Mouse (Mus musculus) MEL (cell line): ENCODE measurements around the gene Gm9945. TPM values are rescaled to one million over a fixed set of nuclear protein-coding genes. Genes with fewer than 3 reads are reported as not detected.

ENCODE experiments used
- DNase-seq: peaks from one replicate; pipeline ENCODE4 v3.0.0; 2011; ENCODE audit warnings: low read depth, low spot score
- H3K27ac ChIP-seq: 2 replicates; pipeline ENCODE4 v1.5.1; 2012; ENCODE audit warnings: low read depth, mild to moderate bottlenecking, control low read depth, low read length, moderate library complexity; ENCODE audit not compliant: control insufficient read depth
- H3K27me3 ChIP-seq, 2 experiments: fragments of 150-350 bp in 1 of 2; sonication (generic) in 1 of 2; 2 replicates each; pipeline ENCODE4 v1.6.1; 2012; ENCODE audit warnings: low read length in 2 of 2, mild to moderate bottlenecking in 2 of 2, improper control_type of control experiment in 1 of 2, moderate library complexity in 1 of 2; ENCODE audit not compliant: insufficient read depth in 2 of 2, control insufficient read depth in 1 of 2
- H3K36me3 ChIP-seq, 2 experiments: 2 replicates each; pipeline ENCODE4 v1.6.1; 2012 to 2014; ENCODE audit warnings: low read length in 2 of 2, improper control_type of control experiment in 1 of 2, inconsistent platforms in 1 of 2, mild to moderate bottlenecking in 1 of 2; ENCODE audit not compliant: insufficient read depth in 2 of 2, control insufficient read depth in 1 of 2
- H3K4me1 ChIP-seq, 2 experiments: fragments of 150-350 bp in 1 of 2; sonication (generic) in 1 of 2; 2 replicates each; pipeline ENCODE4 v1.6.1; 2012; ENCODE audit warnings: low read length in 2 of 2, improper control_type of control experiment in 1 of 2, mild to moderate bottlenecking in 1 of 2; ENCODE audit not compliant: insufficient read depth in 2 of 2, control insufficient read depth in 1 of 2
- H3K4me3 ChIP-seq, 2 experiments: fragments of 150-350 bp in 1 of 2; sonication (generic) in 1 of 2; 2 replicates each; pipeline ENCODE4 v1.5.1; 2012; ENCODE audit warnings: low read depth in 2 of 2, low read length in 2 of 2, mild to moderate bottlenecking in 2 of 2, moderate library complexity in 2 of 2, control low read depth in 1 of 2, improper control_type of control experiment in 1 of 2; ENCODE audit not compliant: control insufficient read depth in 1 of 2, insufficient read depth in 1 of 2
- H3K79me2 ChIP-seq: 2 replicates; pipeline ENCODE4 v1.6.1; 2012; ENCODE audit warnings: mild to moderate bottlenecking, low read length, moderate library complexity; ENCODE audit not compliant: control insufficient read depth, poor library complexity, insufficient read depth
- H3K9ac ChIP-seq: 2 replicates; pipeline ENCODE4 v1.6.1; 2012; ENCODE audit warnings: low read depth, mild to moderate bottlenecking, control low read depth, low read length, moderate library complexity; ENCODE audit not compliant: control insufficient read depth, poor library complexity, severe bottlenecking
- H3K9me3 ChIP-seq: fragments of 150-350 bp; sonication (generic); replicated peaks from 2 replicates; pipeline ENCODE4 v1.6.1; 2012; ENCODE audit warnings: mild to moderate bottlenecking, low read length, improper control_type of control experiment, moderate library complexity; ENCODE audit not compliant: insufficient read depth
- CHD1 ChIP-seq: IDR thresholded peaks from 2 replicates; pipeline ENCODE4 v1.6.1; 2012; ENCODE audit warnings: low read depth, mild to moderate bottlenecking, inconsistent platforms, low read length, improper control_type of control experiment
- CHD2 ChIP-seq: IDR thresholded peaks from 2 replicates; pipeline ENCODE4 v1.6.1; 2011; ENCODE audit warnings: low read length, improper control_type of control experiment
- CTCF ChIP-seq, 3 experiments: IDR thresholded peaks in 2 of 3; conservative IDR thresholded peaks in 1 of 3; 2 replicates each; pipeline ENCODE4 v1.5.1; 2011 to 2012; ENCODE audit warnings: low read length in 3 of 3, low read depth in 2 of 3, mild to moderate bottlenecking in 2 of 3, improper control_type of control experiment in 1 of 3, inconsistent platforms in 1 of 3, mixed read lengths in 1 of 3, moderate library complexity in 1 of 3; ENCODE audit not compliant: control insufficient read depth in 1 of 3, insufficient read depth in 1 of 3, poor library complexity in 1 of 3, severe bottlenecking in 1 of 3
- ELF1 ChIP-seq: IDR thresholded peaks from 2 replicates; pipeline ENCODE4 v1.6.1; 2014; ENCODE audit warnings: low read depth, mild to moderate bottlenecking, inconsistent platforms, low read length, improper control_type of control experiment, moderate library complexity
- GABPA ChIP-seq: IDR thresholded peaks from 2 replicates; pipeline ENCODE4 v1.6.1; 2012; ENCODE audit warnings: low read depth, mild to moderate bottlenecking, inconsistent platforms, low read length, improper control_type of control experiment, moderate library complexity
- GATA1 ChIP-seq: IDR thresholded peaks from 2 replicates; pipeline ENCODE4 v1.6.1; 2011; ENCODE audit warnings: low read depth, low read length, improper control_type of control experiment
- HCFC1 ChIP-seq: IDR thresholded peaks from 2 replicates; pipeline ENCODE4 v1.6.1; 2012; ENCODE audit warnings: low read depth, mild to moderate bottlenecking, inconsistent platforms, low read length, improper control_type of control experiment, moderate library complexity
- KAT2A ChIP-seq: conservative IDR thresholded peaks from 2 replicates; pipeline ENCODE4 v1.6.1; 2012; ENCODE audit warnings: low read depth, low read length, improper control_type of control experiment, inconsistent platforms
- MAFK ChIP-seq: IDR thresholded peaks from 2 replicates; pipeline ENCODE4 v1.6.1; 2011; ENCODE audit warnings: low read depth, mild to moderate bottlenecking, low read length, improper control_type of control experiment, borderline replicate concordance
- MXI1 ChIP-seq: IDR thresholded peaks from 2 replicates; pipeline ENCODE4 v1.6.1; 2011; ENCODE audit warnings: mild to moderate bottlenecking, low read depth, low read length, improper control_type of control experiment
- MYB ChIP-seq: IDR thresholded peaks from 2 replicates; pipeline ENCODE4 v1.6.1; 2011; ENCODE audit warnings: mild to moderate bottlenecking, low read depth, low read length, improper control_type of control experiment
- MYC ChIP-seq: IDR thresholded peaks from 2 replicates; pipeline ENCODE4 v1.6.1; 2011; ENCODE audit warnings: low read depth, mild to moderate bottlenecking, low read length, improper control_type of control experiment, moderate library complexity
- NELFE ChIP-seq: IDR thresholded peaks from 2 replicates; pipeline ENCODE4 v1.6.1; 2011; ENCODE audit warnings: low read depth, low read length, improper control_type of control experiment
- POLR2AphosphoS5 ChIP-seq: IDR thresholded peaks from 2 replicates; pipeline ENCODE4 v1.6.1; 2012; ENCODE audit warnings: low read depth, borderline replicate concordance, mild to moderate bottlenecking, inconsistent platforms, low read length, moderate library complexity, mixed read lengths
- RAD21 ChIP-seq: IDR thresholded peaks from 2 replicates; pipeline ENCODE4 v1.6.1; 2011; ENCODE audit warnings: mild to moderate bottlenecking, low read depth, low read length, improper control_type of control experiment
- RCOR1 ChIP-seq: IDR thresholded peaks from 2 replicates; pipeline ENCODE4 v1.6.1; 2012; ENCODE audit warnings: low read depth, mild to moderate bottlenecking, inconsistent platforms, low read length, improper control_type of control experiment
- SIN3A ChIP-seq: IDR thresholded peaks from 2 replicates; pipeline ENCODE4 v1.6.1; 2012; ENCODE audit warnings: low read length, improper control_type of control experiment, inconsistent platforms
- SMC3 ChIP-seq: IDR thresholded peaks from 2 replicates; pipeline ENCODE4 v1.6.1; 2011; ENCODE audit warnings: low read depth, low read length, improper control_type of control experiment
- USF1 ChIP-seq: IDR thresholded peaks from 2 replicates; pipeline ENCODE4 v1.6.1; 2014; ENCODE audit warnings: low read depth, mild to moderate bottlenecking, inconsistent platforms, low read length, improper control_type of control experiment, moderate library complexity
- USF2 ChIP-seq, 2 experiments: IDR thresholded peaks; 2 replicates each; pipeline ENCODE4 v1.6.1; 2011 to 2012; ENCODE audit warnings: improper control_type of control experiment in 2 of 2, low read length in 2 of 2, borderline replicate concordance in 1 of 2, inconsistent platforms in 1 of 2, low read depth in 1 of 2, mild to moderate bottlenecking in 1 of 2; ENCODE audit not compliant: insufficient read depth in 1 of 2
- ZC3H11A ChIP-seq: IDR thresholded peaks from 2 replicates; pipeline ENCODE4 v1.6.1; 2012; ENCODE audit warnings: low read depth, mild to moderate bottlenecking, inconsistent platforms, low read length, improper control_type of control experiment
- ZMIZ1 ChIP-seq: IDR thresholded peaks from 2 replicates; pipeline ENCODE4 v1.6.1; 2012; ENCODE audit warnings: low read depth, mild to moderate bottlenecking, inconsistent platforms, low read length, improper control_type of control experiment, moderate library complexity
- ZNF384 ChIP-seq: IDR thresholded peaks from 2 replicates; pipeline ENCODE4 v1.6.1; 2012; ENCODE audit warnings: low read depth, mild to moderate bottlenecking, inconsistent platforms, low read length, improper control_type of control experiment
- polyA plus RNA-seq, 2 experiments: library from polyadenylated mRNA; stranded (reverse) in 1 of 2; unstranded in 1 of 2; fragments of >175 nt in 1 of 2; fragments of >200 nt in 1 of 2; gene quantifications; 2 replicates each; pipeline versions ENCODE4 v1.2.1 to v1.2.4; 2012; ENCODE audit warnings: low replicate concordance in 2 of 2, low read depth in 1 of 2; ENCODE audit not compliant: insufficient read length in 2 of 2, insufficient read depth in 1 of 2, missing spikeins in 1 of 2
- total RNA-seq: library from RNA; depleted of rRNA; stranded (reverse); fragments of 300-350 nt; gene quantifications from 2 replicates; pipeline ENCODE4 v1.2.3, GENCODE M21; 2012

The Gm9945 gene
- total and polyA plus RNA-seq, 3 experiments = not detected

DNA sequence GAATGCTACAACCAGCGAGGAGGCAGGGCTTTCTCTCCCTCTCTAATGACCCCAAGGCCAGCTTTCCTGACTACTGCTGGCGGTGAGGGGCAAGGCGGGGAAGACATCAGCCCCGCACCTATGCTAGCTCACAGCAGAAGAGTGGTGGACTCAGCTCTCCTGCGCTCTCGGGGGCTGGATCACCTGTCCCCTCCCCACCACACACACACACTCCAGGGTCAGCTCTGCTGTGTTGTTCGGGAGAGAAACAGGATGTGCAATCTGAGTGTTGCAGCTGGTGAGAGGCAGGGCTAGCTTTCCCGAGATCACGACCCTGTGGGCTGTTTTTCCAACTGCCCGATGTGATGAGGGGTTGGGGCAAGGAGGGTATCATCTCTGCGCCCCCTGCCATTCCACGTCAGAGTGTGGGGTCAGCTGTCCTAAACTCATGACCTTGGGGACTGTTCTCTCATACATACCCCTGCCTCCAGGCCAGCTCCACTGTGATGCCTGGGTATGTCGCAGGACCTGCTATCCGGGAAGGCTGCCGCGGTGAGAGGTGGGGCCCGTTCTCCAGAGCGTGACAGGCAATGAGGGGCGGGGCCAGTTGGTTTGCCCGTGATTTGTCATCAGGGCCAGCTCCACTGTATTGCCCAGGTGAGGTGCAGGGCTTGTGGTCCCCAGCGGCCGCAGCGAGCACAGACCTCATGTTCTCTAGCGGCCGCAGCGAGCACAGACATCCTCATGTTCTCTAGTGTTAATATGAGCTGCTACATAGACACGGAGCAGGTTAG is 7.0 kb downstream of the Gm9945 start:
- Histone ChIP-seq H3K27me3 (no peaks in the 10 kb centered on the region), H3K79me2 (no peaks in the 10 kb centered on the region), H3K9me3 (no peaks in the 10 kb centered on the region), H3K36me3 (peaks cover 0 to 22% of the 10 kb centered on the region in 2 experiments; a peak in 2 of 4 replicates), H3K27ac (no peak overlapping the region), H3K4me3 (no peak overlapping the region), H3K9ac (no peak overlapping the region), H3K4me1 (peaks cover 15 to 19% of the 10 kb centered on the region in 2 experiments)
- no peak for TF ChIP-seq ELF1
- no peak for TF ChIP-seq USF2 (IDR thresholded peaks at IDR 0.05; ENCODE audit: borderline replicate concordance in 1 of 2, insufficient read depth in 1 of 2, low read depth in 1 of 2, low read length in 2 of 2)
- TF ChIP-seq CHD1 = no peak
- TF ChIP-seq ZMIZ1 = no peak
- TF ChIP-seq RCOR1 = no peak
- TF ChIP-seq CTCF (IDR thresholded peaks at IDR 0.05 in 2 of 3, conservative IDR thresholded peaks at IDR 0.05 in 1 of 3; ENCODE audit: control insufficient read depth in 1 of 3, insufficient read depth in 1 of 3, low read depth in 2 of 3, low read length in 3 of 3, poor library complexity in 1 of 3, severe bottlenecking in 1 of 3) = no peak
- no peak for TF ChIP-seq SIN3A
- no peak for TF ChIP-seq MXI1
- TF ChIP-seq HCFC1 = no peak
- no peak for TF ChIP-seq NELFE
- no peak for TF ChIP-seq USF1
- TF ChIP-seq CHD2 = no peak
- no peak for TF ChIP-seq SMC3
- no peak for TF ChIP-seq GABPA
- no peak for TF ChIP-seq ZNF384
- TF ChIP-seq KAT2A = no peak
- TF ChIP-seq MAFK = no peak
- no peak for TF ChIP-seq GATA1
- no peak for TF ChIP-seq POLR2AphosphoS5
- TF ChIP-seq MYB = no peak
- DNase-seq = no peak

DNA sequence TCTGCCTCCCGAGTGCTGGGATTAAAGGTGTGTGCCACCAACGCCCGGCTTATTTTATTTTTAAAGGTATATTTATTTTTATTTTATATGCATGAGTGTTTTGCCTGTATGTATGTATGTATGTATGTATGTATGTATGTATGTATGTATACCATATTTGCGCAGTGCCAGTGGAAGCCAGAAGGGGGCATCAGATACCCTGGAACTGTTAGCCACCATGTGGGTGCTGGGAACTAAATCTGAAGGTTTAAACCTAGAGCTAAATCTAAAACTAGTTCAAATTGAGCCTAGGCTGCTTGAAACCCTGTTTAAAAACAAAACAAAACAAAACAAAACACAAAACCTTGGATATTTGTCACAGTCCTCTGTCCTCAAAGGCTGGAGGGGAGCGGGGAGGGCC is 9.0 kb downstream of the Gm9945 start:
- Histone ChIP-seq H3K27ac (no peak overlapping the region), H3K9ac (no peak overlapping the region), H3K27me3 (no peaks in the 10 kb centered on the region), H3K4me3 (no peak overlapping the region), H3K4me1 (peaks cover under 1% of the 10 kb centered on the region in 2 experiments; a peak in 3 of 4 replicates), H3K9me3 (no peaks in the 10 kb centered on the region), H3K36me3 (peaks cover 0 to 4% of the 10 kb centered on the region in 2 experiments; a peak in 2 of 4 replicates), H3K79me2 (no peaks in the 10 kb centered on the region)
- DNase-seq = peak; percentile 62
- TF ChIP-seq MYC (0 out of 2 replicates have a peak, but pooled peaks have one; percentile 33), CHD2 (no peak), RAD21 (peak; percentile 54), CTCF (IDR thresholded peaks at IDR 0.05 in 2 of 3, conservative IDR thresholded peaks at IDR 0.05 in 1 of 3; ENCODE audit: control insufficient read depth in 1 of 3, insufficient read depth in 1 of 3, low read depth in 2 of 3, low read length in 3 of 3, poor library complexity in 1 of 3, severe bottlenecking in 1 of 3) (peak; percentile 33 to 54 (median 52); a peak in 5 of 6 replicates), SMC3 (peak; percentile 55), ZC3H11A (peak; percentile 38; the same call in 1 of the 2 replicates), USF1 (no peak)
